Mouse (Mus musculus) bone marrow macrophage, adult 2 months (primary cell): ENCODE data around the gene Clk1. TPM values are rescaled to one million over a fixed set of nuclear protein-coding genes. Genes with fewer than 3 reads are reported as not detected.

ENCODE experiments used
- H3K27ac ChIP-seq: 2 replicates; pipeline ENCODE4 v1.5.1; 2012; ENCODE audit warnings: low read depth, low read length; ENCODE audit not compliant: insufficient read depth
- H3K4me1 ChIP-seq: 2 replicates; pipeline ENCODE4 v1.6.1; 2012; ENCODE audit warnings: low read length; ENCODE audit not compliant: control insufficient read depth, insufficient read depth
- H3K4me3 ChIP-seq: 2 replicates; pipeline ENCODE4 v1.5.1; 2012; ENCODE audit warnings: mild to moderate bottlenecking, low read length, moderate library complexity; ENCODE audit not compliant: insufficient read depth
- CTCF ChIP-seq: IDR thresholded peaks from 2 replicates; pipeline ENCODE4 v1.5.1; 2012; ENCODE audit warnings: low read depth, mild to moderate bottlenecking, low read length, moderate library complexity
- POLR2A ChIP-seq: IDR thresholded peaks from 2 replicates; pipeline ENCODE4 v1.6.1; 2012; ENCODE audit warnings: mild to moderate bottlenecking, low read depth, low read length, borderline replicate concordance
- polyA plus RNA-seq: library from polyadenylated mRNA; stranded (reverse); fragments of >200 nt; gene quantifications from 2 replicates; pipeline ENCODE4 v1.2.4, GENCODE M21; 2012; ENCODE audit not compliant: missing spikeins, insufficient read depth, insufficient read length

The Clk1 gene
- polyA plus RNA-seq, result 270 and 287 TPM in 2 replicates

DNA sequence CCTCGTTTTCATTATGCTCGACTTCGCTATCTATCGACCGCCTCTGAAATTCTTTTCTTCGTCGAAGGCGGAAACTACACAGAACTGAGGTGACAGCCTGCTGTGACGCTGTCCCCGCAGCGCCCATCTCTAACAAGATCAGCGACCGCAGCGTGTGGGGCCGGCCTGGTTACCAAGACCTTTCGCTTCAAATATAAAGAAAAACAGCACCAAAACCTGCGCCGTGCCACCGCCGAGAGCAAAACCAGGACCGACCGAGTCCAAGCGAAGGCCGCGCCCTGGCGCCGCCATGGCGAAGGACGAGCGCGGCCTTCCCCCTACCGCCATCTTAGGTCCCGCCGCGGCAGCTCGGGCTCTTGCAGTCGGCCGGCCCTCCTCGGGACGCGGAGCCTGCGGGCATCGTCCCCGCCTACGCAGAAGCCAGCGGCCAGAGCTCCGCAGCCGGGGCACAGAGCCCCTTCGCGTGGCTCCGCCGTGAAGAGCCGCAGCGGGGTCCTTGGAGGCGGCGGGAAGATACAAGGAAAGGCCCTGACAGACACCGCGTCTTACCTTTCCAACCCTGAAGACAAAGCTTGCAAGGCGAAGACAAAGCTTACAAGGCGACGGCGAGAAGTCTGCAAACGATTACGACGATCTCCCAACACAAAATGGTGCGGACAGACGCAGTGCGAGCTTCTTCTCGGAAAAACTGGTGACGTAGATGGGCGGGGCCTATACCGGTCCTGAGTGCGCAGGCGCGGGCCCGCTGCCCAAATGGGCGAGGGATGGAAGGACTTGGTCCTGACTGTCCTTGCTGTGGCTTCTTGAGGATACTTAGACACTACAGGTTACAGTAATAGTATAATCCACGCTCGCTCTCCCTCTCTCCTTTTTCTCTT lies at the start of gene Clk1:
Clk1 (minus strand) TSS at position 696 of the 878 bp plus-strand sequence.
- peaks cover 3% of the 10 kb centered on the region for H3K4me1 ChIP-seq
- peak within 1 kb of the TSS; percentile 94 for H3K4me3 ChIP-seq
- peak within 1 kb of the TSS; percentile 87 for H3K27ac ChIP-seq
- no peak for TF ChIP-seq CTCF
- peak; percentile 76; the same call in 1 of the 2 replicates for TF ChIP-seq POLR2A

DNA sequence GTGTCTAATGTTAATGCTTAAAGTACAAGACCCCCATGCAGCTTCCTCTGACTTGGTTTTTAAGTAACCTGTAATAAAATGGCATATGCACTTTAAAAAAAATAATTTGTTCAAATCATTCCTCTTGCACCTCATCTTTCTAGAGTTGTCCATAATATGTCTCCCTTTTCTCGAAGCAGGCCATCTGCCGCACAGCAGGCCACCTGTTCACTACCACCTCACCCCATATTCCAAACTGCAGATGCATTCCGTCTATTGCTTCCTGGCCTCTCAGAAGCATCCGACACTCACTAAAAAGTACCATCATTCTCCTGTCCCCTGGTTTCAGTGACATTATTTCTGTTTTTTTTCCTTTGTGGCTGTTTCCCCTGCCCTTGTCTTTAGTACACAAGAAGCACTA lies 41.7 kb upstream of the Clk1 start:
- no peak for TF ChIP-seq CTCF
- Histone ChIP-seq H3K27ac (no peak overlapping the region), H3K4me3 (no peak overlapping the region), H3K4me1 (no peaks in the 10 kb centered on the region)

DNA sequence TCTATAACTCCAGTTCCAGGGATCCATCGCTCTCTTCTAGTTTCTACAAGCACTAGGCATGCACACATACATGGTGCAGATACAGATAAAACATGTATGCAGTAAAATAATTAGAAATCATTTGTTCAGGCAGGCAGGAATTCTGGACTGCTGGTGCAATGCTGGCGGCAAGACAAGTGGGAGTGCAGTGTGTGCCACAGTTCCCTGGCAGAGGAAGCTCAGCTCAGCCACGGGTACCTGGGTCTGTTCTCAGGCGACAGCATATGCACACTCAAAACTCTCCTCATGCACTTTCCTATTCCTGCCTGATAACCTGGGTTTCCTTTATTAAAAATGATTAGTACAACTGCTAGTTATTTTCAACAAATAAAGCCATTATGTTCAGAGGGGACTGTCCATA lies 41.2 kb upstream of the Clk1 start:
- TF ChIP-seq POLR2A, result no peak
- TF ChIP-seq CTCF, result no peak
- Histone ChIP-seq H3K27ac (no peak overlapping the region), H3K4me1 (no peaks in the 10 kb centered on the region), H3K4me3 (no peak overlapping the region)

DNA sequence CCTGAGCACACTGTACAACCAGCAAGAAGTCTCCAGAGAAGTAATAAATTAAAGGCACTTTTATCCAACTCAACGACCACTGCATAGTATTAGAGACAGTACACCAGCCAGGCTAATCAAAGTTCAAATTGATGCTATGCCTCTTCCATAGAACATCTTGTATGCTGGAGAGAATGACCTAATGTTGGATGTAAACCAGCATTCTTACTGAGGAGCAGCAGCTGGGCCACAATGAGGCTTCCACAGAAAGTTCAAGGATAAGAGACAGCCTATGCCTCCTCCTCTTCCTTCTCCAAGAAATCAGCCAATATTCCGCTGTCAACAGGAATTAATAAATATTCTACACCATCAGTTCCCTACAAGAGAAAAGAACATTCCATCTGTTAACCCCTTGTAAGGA lies 40.1 kb upstream of the Clk1 start:
- Histone ChIP-seq H3K27ac (no peak overlapping the region), H3K4me3 (no peak overlapping the region), H3K4me1 (no peaks in the 10 kb centered on the region)
- no peak for TF ChIP-seq CTCF
- TF ChIP-seq POLR2A, result no peak

DNA sequence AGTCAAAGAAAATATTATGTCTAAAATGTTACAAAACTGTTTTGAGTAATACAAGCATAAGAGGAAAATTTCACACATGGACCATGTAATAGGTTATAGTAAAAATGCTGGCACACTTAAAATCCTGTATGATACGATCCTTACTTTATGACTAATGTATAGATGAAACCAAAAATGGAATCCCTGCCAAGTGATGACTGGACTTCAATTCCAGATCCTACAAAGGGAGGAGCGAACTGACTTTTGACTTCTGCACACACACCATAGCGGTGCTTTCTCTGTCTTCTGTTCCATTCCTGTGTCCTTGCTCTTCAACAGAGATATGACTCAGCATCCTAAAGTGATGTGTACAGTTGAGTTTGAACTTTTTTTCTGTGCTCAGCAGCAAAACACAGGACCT lies 36.7 kb upstream of the Clk1 start:
- no peak for TF ChIP-seq CTCF
- no peak for TF ChIP-seq POLR2A
- H3K27ac ChIP-seq, result no peak overlapping the region
- H3K4me1 ChIP-seq, result no peaks in the 10 kb centered on the region
- H3K4me3 ChIP-seq, result no peak overlapping the region

DNA sequence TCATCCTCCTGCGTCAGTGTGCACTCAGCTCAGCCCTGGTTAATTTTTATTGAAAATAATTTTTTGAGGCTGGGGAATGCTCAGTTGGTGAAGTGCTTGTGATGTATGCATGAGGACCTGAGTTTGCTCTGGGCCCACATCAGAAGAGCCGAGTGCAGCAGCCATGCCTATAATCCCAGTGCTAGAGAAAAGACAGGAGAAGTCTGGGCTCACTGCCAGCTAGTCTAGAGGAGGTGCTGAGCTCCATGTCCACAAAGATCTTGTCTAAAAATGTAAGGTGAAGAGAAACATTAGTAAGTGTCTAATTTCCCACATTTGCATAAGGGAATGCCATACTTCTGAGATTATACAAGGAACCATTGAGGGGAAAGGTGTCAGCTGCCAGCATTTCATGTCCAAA lies 35.0 kb upstream of the Clk1 start:
- Histone ChIP-seq H3K4me3 (no peak overlapping the region), H3K27ac (no peak overlapping the region), H3K4me1 (0 out of 2 replicates have a peak, but pooled peaks cover 2% of the 10 kb centered on the region)
- TF ChIP-seq POLR2A, result no peak
- TF ChIP-seq CTCF, result no peak

DNA sequence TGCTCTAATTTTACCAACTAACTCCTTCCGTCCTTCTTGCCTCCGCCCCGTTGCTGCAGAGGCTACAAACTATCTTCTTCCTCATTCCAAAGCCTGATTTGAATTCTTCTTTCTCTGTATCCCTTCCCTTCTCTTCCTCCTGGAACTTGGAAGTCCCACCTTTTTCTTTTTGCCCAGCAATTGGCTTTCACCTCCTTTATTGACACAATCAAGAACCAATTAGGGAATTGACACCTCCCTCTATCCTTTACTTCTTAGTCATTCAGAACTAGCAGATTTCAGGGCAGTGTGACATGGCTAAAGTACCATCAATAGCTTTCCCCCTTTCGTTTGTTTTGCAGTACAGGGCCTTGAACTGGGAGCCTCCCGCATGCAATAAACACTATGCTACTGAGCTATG lies 34.3 kb upstream of the Clk1 start:
- Histone ChIP-seq H3K27ac (no peak overlapping the region), H3K4me3 (no peak overlapping the region), H3K4me1 (0 out of 2 replicates have a peak, but pooled peaks cover 2% of the 10 kb centered on the region)
- no peak for TF ChIP-seq CTCF
- no peak for TF ChIP-seq POLR2A

DNA sequence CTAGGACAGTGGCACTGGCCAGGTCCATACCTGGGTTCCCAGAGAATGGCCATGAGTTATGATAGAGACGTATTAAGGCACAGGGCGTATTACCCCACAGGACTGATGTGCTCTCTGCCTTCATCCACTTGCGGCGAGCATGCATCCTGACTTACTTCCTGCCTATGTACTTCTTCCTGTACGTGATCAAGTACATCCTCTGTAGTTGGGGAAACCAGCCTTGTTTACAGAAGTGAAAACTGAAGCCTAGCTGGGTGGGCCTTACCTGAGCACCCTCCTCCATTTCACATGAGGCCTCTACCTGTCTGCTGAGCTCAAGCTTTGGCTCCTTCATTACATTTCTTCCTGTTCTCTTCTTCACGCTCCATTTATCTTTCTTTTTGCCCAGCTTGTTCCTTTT lies 30.4 kb upstream of the Clk1 start:
- Histone ChIP-seq H3K4me3 (no peak overlapping the region), H3K4me1 (peaks cover 14% of the 10 kb centered on the region), H3K27ac (no peak overlapping the region)
- TF ChIP-seq POLR2A, result no peak
- no peak for TF ChIP-seq CTCF

DNA sequence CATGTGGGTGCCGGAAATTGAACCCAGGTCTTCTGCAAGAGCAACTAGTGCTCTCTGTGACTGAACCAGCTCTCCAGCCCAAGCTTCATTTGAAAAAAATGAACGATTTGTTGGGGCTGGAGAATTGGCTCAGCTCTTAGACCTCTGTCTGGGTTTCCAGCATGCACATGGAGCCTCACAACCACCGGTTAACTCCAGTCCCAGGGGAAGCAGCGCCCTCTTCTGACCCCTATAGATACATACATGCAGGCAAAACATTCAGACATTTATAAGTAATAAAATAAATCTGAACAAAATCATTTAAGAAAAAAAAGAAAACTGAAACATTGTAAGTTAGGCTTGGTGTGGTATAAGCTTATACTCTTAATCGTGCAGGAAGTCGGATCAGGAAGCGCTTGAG lies 24.5 kb upstream of the Clk1 start:
- no peak overlapping the region for H3K4me3 ChIP-seq
- no peak for TF ChIP-seq POLR2A
- TF ChIP-seq CTCF, result peak; percentile 25; the same call in 1 of the 2 replicates
- peaks cover 28% of the 10 kb centered on the region for H3K4me1 ChIP-seq
- H3K27ac ChIP-seq, result no peak overlapping the region

DNA sequence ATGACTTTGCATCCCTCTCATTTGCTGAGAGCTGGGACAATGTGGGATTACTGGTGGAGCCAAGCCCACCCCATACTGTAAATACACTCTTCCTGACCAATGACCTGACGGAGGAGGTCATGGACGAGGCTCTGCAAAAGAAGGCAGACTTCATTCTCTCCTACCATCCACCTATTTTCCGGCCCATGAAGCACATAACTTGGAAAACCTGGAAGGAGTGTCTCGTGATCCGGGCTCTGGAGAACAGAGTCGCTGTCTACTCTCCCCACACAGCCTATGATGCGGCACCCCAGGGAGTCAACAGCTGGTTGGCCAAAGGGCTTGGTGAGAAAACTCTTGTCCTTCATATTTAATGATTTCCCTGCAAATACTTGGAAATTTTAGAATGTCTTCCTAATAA lies 23.9 kb upstream of the Clk1 start:
- no peak for TF ChIP-seq POLR2A
- TF ChIP-seq CTCF, result no peak
- Histone ChIP-seq H3K27ac (no peak overlapping the region), H3K4me3 (no peak overlapping the region), H3K4me1 (peaks cover 28% of the 10 kb centered on the region)

DNA sequence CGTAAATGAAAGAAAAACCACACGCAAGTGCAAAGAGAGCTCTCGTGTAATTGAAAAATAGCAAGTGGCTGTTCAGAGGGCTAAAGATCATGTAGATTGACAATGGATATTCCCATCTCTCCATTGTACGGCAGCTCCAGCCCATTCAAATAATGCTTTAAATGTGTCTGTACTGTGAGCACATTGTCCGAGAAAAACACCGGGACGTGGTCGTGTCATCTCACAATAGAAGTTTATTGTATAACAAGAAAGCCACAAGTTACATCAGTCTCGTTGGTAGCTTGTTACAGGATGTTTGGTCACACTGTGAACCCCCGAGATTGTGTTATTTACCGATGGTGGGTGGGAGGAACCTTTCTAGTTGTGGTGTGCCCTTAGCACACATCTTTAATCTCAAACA lies 22.0 kb upstream of the Clk1 start:
- peak overlapping the region; percentile 64 for H3K27ac ChIP-seq
- TF ChIP-seq POLR2A (no peak), CTCF (no peak)
- peaks cover 22% of the 10 kb centered on the region for H3K4me1 ChIP-seq
- peak overlapping the region; percentile 80 for H3K4me3 ChIP-seq
